9 mouse cellular contexts compared by ENCODE assay signal in genomic region chr2:180600569-180601021, GRCm38 (mm10). TPM values are rescaled to one million over a fixed set of nuclear protein-coding genes. Genes with fewer than 3 reads are reported as not detected.
A peak's percentile ranks its signal among the peaks of the same experiment; 100 is the strongest.
DNase-seq lines count a peak whose midpoint lies in the region; ATAC-seq and TF ChIP-seq lines count a peak whose summit lies in the region.
"Had no signal": no experiment of that assay in that cellular context is flagged by ENCODE, and none has a peak within 500 bp of the region (broad histone marks: within the 10 kb centered on the region; RNA-seq: fewer than 3 reads in every experiment).

No protein-coding gene starts in this region.

- no peaks in the 10 kb centered on the region for H3K9me3 ChIP-seq in midbrain, embryonic 13.5 days

- intact Hi-C loops in left cerebral cortex, postnatal 10 days (cut with DNase I), result no loop called here
- intact Hi-C loops in heart, postnatal 36 days (cut with DNase I), result no loop called here

- TF ChIP-seq CTCF in cerebellum, adult 2 months (IDR thresholded peaks at IDR 0.05; ENCODE audit: borderline replicate concordance, insufficient read depth, low read depth, low read length), result no peak

- H3K9ac ChIP-seq in midbrain, embryonic 13.5 days (replicated peaks), result no peak overlapping the region

- TF ChIP-seq POLR2A in cerebellum, adult 2 months (IDR thresholded peaks at IDR 0.05; ENCODE audit: borderline replicate concordance, insufficient read depth, low read length), result no peak

- H3K4me2 ChIP-seq in midbrain, embryonic 13.5 days (replicated peaks), result no peak overlapping the region

- peaks cover 4% of the 10 kb centered on the region for H3K36me3 ChIP-seq in midbrain, embryonic 13.5 days

- 4% methylated on average over 8 of the region's 9 CpGs for WGBS in cerebellum, adult 2 months
- WGBS in midbrain, embryonic 13.5 days, result 6% methylated on average over 9 of the region's 9 CpGs

- peaks cover 19% of the 10 kb centered on the region for H3K4me1 ChIP-seq in cerebellum, adult 2 months (ENCODE audit: control insufficient read depth, insufficient read depth, low read length)
- peaks cover 26% of the 10 kb centered on the region for H3K4me1 ChIP-seq in midbrain, embryonic 13.5 days (replicated peaks)

- H3K27ac ChIP-seq in cerebellum, adult 2 months (ENCODE audit: insufficient read depth, low read length), result no peak overlapping the region
- peak overlapping the region; percentile 40; the same call in 1 of the 2 replicates for H3K27ac ChIP-seq in midbrain, embryonic 13.5 days

- peak; percentile 57 for ATAC-seq in midbrain, embryonic 13.5 days

- peak; percentile 67 to 78 for DNase-seq in left cerebral cortex, postnatal 10 days (ENCODE audit: extremely low spot score in 1 of 2, low spot score in 2 of 2)
- no peak for DNase-seq in left cerebral cortex, adult 8-10 months (ENCODE audit: low spot score in 2 of 2)
- DNase-seq in cerebellum, adult 2 months, result peak; percentile 63 to 80
- DNase-seq in fibroblast of lung, adult 2 months (ENCODE audit: low read depth), result peak; percentile 76
- DNase-seq in urinary bladder, adult 2 months (ENCODE audit: low spot score), result no peak
- DNase-seq in ovary, postnatal 10 days (ENCODE audit: low spot score), result no peak
- DNase-seq in heart, postnatal 36 days, result no peak
- DNase-seq: thymus, adult 18-20 months had no signal

- no peaks in the 10 kb centered on the region for H3K27me3 ChIP-seq in cerebellum, adult 2 months (ENCODE audit: control insufficient read depth, insufficient read depth, low read length)
- peaks cover 38% of the 10 kb centered on the region for H3K27me3 ChIP-seq in midbrain, embryonic 13.5 days

- no peak overlapping the region for H3K4me3 ChIP-seq in cerebellum, adult 2 months (replicated peaks; ENCODE audit: insufficient read depth, low read depth, low read length)
- H3K4me3 ChIP-seq in midbrain, embryonic 13.5 days (replicated peaks), result no peak overlapping the region

RNA-seq across cellular contexts. Expression of gene Col9a3, which starts 3.0 kb away (rescaled TPM):
- total RNA-seq in left cerebral cortex, postnatal 10 days (2021), result 10 to 100 TPM; 23.4 to 26.5 TPM
- 10 to 100 TPM in 2 of 4 experiments, 1 to 10 TPM in 2; 6.0 to 13.1 (median 10.2) TPM for total RNA-seq in left cerebral cortex, adult 8-10 months (2022)
- 38.8 and 50.4 TPM in 2 replicates for polyA plus RNA-seq in cerebellum, adult 2 months (2012; rRNA removed)
- polyA plus RNA-seq in midbrain, embryonic 13.5 days (2015; fragmentation: Nextera tagmentation; extraction: Ambion mirVana), result 17.5 and 17.9 TPM in 2 replicates
- 1.5 and 1.7 TPM in 2 replicates for polyA plus RNA-seq in urinary bladder, adult 2 months (2012; rRNA removed)
- under 1 TPM in 1 of 2 experiments, not detected in 1; 0.47 TPM for total RNA-seq in heart, postnatal 36 days (2021)

RNA-seq across cellular contexts. Expression of gene Ogfr, which starts 11.6 kb away (rescaled TPM):
- 10 to 100 TPM; 67.3 to 77.1 TPM for total RNA-seq in left cerebral cortex, postnatal 10 days (2021)
- 10 to 100 TPM; 29.6 to 34.7 (median 31.8) TPM for total RNA-seq in left cerebral cortex, adult 8-10 months (2022)
- 54.2 and 56.1 TPM in 2 replicates for polyA plus RNA-seq in cerebellum, adult 2 months (2012; rRNA removed)
- 89.5 and 95.8 TPM in 2 replicates for polyA plus RNA-seq in midbrain, embryonic 13.5 days (2015; fragmentation: Nextera tagmentation; extraction: Ambion mirVana)
- polyA plus RNA-seq in urinary bladder, adult 2 months (2012; rRNA removed), result 28.2 and 31.9 TPM in 2 replicates
- 10 to 100 TPM; 35.1 to 39.6 TPM for total RNA-seq in heart, postnatal 36 days (2021)

RNA-seq across cellular contexts. Expression of gene Mrgbp, which starts 19.5 kb away (rescaled TPM):
- 10 to 100 TPM; 18.9 to 20.1 TPM for total RNA-seq in left cerebral cortex, postnatal 10 days (2021)
- 10 to 100 TPM; 16.6 to 20.5 (median 18.4) TPM for total RNA-seq in left cerebral cortex, adult 8-10 months (2022)
- 32.2 and 34.6 TPM in 2 replicates for polyA plus RNA-seq in cerebellum, adult 2 months (2012; rRNA removed)
- polyA plus RNA-seq in midbrain, embryonic 13.5 days (2015; fragmentation: Nextera tagmentation; extraction: Ambion mirVana), result 49.2 and 51.9 TPM in 2 replicates
- polyA plus RNA-seq in urinary bladder, adult 2 months (2012; rRNA removed), result 21.8 and 27.0 TPM in 2 replicates
- total RNA-seq in heart, postnatal 36 days (2021), result 10 to 100 TPM; 13.1 to 13.7 TPM

RNA-seq across cellular contexts. Expression of gene Tcfl5, which starts 41.9 kb away (rescaled TPM):
- 1 to 10 TPM; 4.1 to 5.6 TPM for total RNA-seq in left cerebral cortex, postnatal 10 days (2021)
- total RNA-seq in left cerebral cortex, adult 8-10 months (2022), result under 1 TPM; 0.85 to 1.00 (median 0.98) TPM
- polyA plus RNA-seq in cerebellum, adult 2 months (2012; rRNA removed), result 0.11 and 0.24 TPM in 2 replicates
- polyA plus RNA-seq in midbrain, embryonic 13.5 days (2015; fragmentation: Nextera tagmentation; extraction: Ambion mirVana), result 0.09 and 0.15 TPM in 2 replicates
- 0.37 and 0.62 TPM in 2 replicates for polyA plus RNA-seq in urinary bladder, adult 2 months (2012; rRNA removed)
- total RNA-seq in heart, postnatal 36 days (2021), result under 1 TPM in 1 of 2 experiments, not detected in 1; 0.25 TPM

Comparison
In these comparisons a context has a peak if more than half of its experiments do, and no peak if none do; other contexts are left out.
1. DNase-seq: peak in left cerebral cortex, postnatal 10 days (2 of 2), cerebellum, adult 2 months (2 of 2) and fibroblast of lung, adult 2 months (single experiment); none in left cerebral cortex, adult 8-10 months (0 of 2), urinary bladder, adult 2 months (single experiment), ovary, postnatal 10 days (single experiment) and heart, postnatal 36 days (0 of 2).
2. RNA of gene Col9a3, which starts 3.0 kb away (total RNA-seq): 23.4 to 26.5 TPM in left cerebral cortex, postnatal 10 days and 6.0 to 13.1 TPM in left cerebral cortex, adult 8-10 months; 0.47 TPM in heart, postnatal 36 days; every median in the first group is over 4 times any median in the second.